Mouse (Mus musculus): ENCODE measurements around the gene Tmem25. TPM values are rescaled to one million over a fixed set of nuclear protein-coding genes. Genes with fewer than 3 reads are reported as not detected.

The Tmem25 gene
- polyA plus RNA-seq, 1 experiment from 2014 or later, result 10.8 TPM

- H3K9me3 ChIP-seq (ENCODE audit: control insufficient read depth, low read length), result no peaks in the 10 kb centered on the region
- no peaks in the 10 kb centered on the region for H3K4me1 ChIP-seq (ENCODE audit: control insufficient read depth, insufficient read depth, low read length)
- H3K27me3 ChIP-seq (ENCODE audit: control insufficient read depth, insufficient read depth, low read length), result no peaks in the 10 kb centered on the region
- no peak overlapping the region for H3K9ac ChIP-seq (ENCODE audit: low read depth, low read length)
- H3K27ac ChIP-seq (ENCODE audit: low read depth, low read length), result no peak overlapping the region
- H3K4me2 ChIP-seq (replicated peaks; ENCODE audit: low read depth, low read length), result no peak overlapping the region
- H3K4me3 ChIP-seq (ENCODE audit: low read length), result no peak overlapping the region
- ATAC-seq (ENCODE audit: low FRiP score, low TSS enrichment), result no peak
- peaks cover 99% of the 10 kb centered on the region for H3K36me3 ChIP-seq (ENCODE audit: control insufficient read depth, insufficient read depth, low read length)
- 92% methylated on average over 15 of the region's 15 CpGs for WGBS
Observed at GRCm38 (mm10) chr9:44819920-44820827, 21.1 kb upstream of the Tmem25 start.

GRCm38 (mm10) chr9:44817522-44817921 is 18.4 kb upstream of the Tmem25 start:
- Histone ChIP-seq H3K9ac (ENCODE audit: low read depth, low read length) (no peak overlapping the region), H3K36me3 (ENCODE audit: control insufficient read depth, insufficient read depth, low read length) (peaks cover 100% of the 10 kb centered on the region), H3K4me2 (replicated peaks; ENCODE audit: low read depth, low read length) (no peak overlapping the region), H3K27ac (ENCODE audit: low read depth, low read length) (no peak overlapping the region), H3K9me3 (ENCODE audit: control insufficient read depth, low read length) (no peaks in the 10 kb centered on the region), H3K4me3 (ENCODE audit: low read length) (no peak overlapping the region), H3K27me3 (ENCODE audit: control insufficient read depth, insufficient read depth, low read length) (no peaks in the 10 kb centered on the region), H3K4me1 (ENCODE audit: control insufficient read depth, insufficient read depth, low read length) (no peaks in the 10 kb centered on the region)
- 90% methylated on average over 5 of the region's 5 CpGs for WGBS
- ATAC-seq (ENCODE audit: low FRiP score, low TSS enrichment), result no peak

DNA sequence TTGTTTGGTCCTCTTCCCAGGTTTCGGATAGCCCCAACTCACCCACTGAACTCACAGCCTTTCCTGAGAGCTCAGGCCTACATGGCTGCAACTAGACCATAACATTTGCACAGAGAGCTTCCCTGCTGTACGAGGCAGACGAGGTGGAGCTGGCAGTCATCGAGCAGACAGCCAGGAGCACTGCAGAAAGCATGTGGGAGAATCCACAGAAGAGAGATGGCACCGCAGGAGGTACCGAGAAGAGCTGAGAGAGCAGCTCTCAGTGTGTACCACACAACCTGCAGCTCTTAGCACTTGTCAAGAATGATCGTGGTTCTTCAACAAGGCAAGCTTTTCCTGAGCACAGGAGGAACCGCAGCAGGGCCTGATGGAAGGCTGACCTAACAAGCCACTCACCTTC is 15.1 kb upstream of the Tmem25 start:
- 95% methylated on average over 8 of the region's 8 CpGs for WGBS
- no peak overlapping the region for H3K4me2 ChIP-seq (replicated peaks; ENCODE audit: low read depth, low read length)
- H3K27me3 ChIP-seq (ENCODE audit: control insufficient read depth, insufficient read depth, low read length), result no peaks in the 10 kb centered on the region

DNA sequence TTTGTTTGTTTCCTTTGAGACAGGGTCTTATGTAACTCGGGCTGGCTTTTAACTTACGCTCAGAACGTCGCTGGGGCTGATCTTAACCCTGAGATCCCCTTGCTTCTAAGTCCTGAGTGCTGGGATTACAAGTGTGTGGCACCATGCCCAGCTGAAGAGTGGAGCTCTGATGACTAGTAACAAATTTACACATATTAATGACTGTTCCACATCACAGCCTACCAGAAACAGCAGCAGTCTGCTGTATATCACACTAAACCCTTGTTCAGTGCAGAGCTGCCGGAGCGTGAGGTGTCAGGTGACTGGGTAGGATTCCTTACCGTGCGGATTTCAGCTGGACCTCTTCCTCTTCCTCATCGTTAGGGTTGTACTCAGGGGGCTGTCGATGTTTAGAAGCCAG is 11.2 kb upstream of the Tmem25 start:
- peaks cover 97% of the 10 kb centered on the region for H3K36me3 ChIP-seq (ENCODE audit: control insufficient read depth, insufficient read depth, low read length)

More for the DNA sequence above, 15.1 kb upstream of the Tmem25 start:
- Histone ChIP-seq H3K4me1 (ENCODE audit: control insufficient read depth, insufficient read depth, low read length) (no peaks in the 10 kb centered on the region), H3K9me3 (ENCODE audit: control insufficient read depth, low read length) (no peaks in the 10 kb centered on the region), H3K4me3 (ENCODE audit: low read length) (no peak overlapping the region), H3K36me3 (ENCODE audit: control insufficient read depth, insufficient read depth, low read length) (peaks cover 99% of the 10 kb centered on the region), H3K27ac (ENCODE audit: low read depth, low read length) (no peak overlapping the region), H3K9ac (ENCODE audit: low read depth, low read length) (no peak overlapping the region)
- no peak for ATAC-seq (ENCODE audit: low FRiP score, low TSS enrichment)

GRCm38 (mm10) chr9:44807778-44808177 is 8.7 kb upstream of the Tmem25 start:
- Histone ChIP-seq H3K9ac (ENCODE audit: low read depth, low read length) (no peak overlapping the region), H3K4me1 (ENCODE audit: control insufficient read depth, insufficient read depth, low read length) (peaks cover 7% of the 10 kb centered on the region; the same call in 1 of the 2 replicates), H3K9me3 (ENCODE audit: control insufficient read depth, low read length) (no peaks in the 10 kb centered on the region), H3K4me3 (ENCODE audit: low read length) (no peak overlapping the region), H3K27ac (ENCODE audit: low read depth, low read length) (no peak overlapping the region), H3K4me2 (replicated peaks; ENCODE audit: low read depth, low read length) (no peak overlapping the region), H3K36me3 (ENCODE audit: control insufficient read depth, insufficient read depth, low read length) (peaks cover 72% of the 10 kb centered on the region), H3K27me3 (ENCODE audit: control insufficient read depth, insufficient read depth, low read length) (no peaks in the 10 kb centered on the region)
- ATAC-seq (ENCODE audit: low FRiP score, low TSS enrichment), result no peak
- 91% methylated on average over 10 of the region's 10 CpGs for WGBS

More for the DNA sequence above, 11.2 kb upstream of the Tmem25 start:
- Histone ChIP-seq H3K9ac (ENCODE audit: low read depth, low read length) (no peak overlapping the region), H3K27ac (ENCODE audit: low read depth, low read length) (no peak overlapping the region), H3K4me1 (ENCODE audit: control insufficient read depth, insufficient read depth, low read length) (no peaks in the 10 kb centered on the region), H3K4me3 (ENCODE audit: low read length) (no peak overlapping the region), H3K4me2 (replicated peaks; ENCODE audit: low read depth, low read length) (no peak overlapping the region), H3K27me3 (ENCODE audit: control insufficient read depth, insufficient read depth, low read length) (no peaks in the 10 kb centered on the region), H3K9me3 (ENCODE audit: control insufficient read depth, low read length) (no peaks in the 10 kb centered on the region)
- WGBS, result 60% methylated on average over 10 of the region's 10 CpGs
- no peak for ATAC-seq (ENCODE audit: low FRiP score, low TSS enrichment)

- Histone ChIP-seq H3K4me3 (ENCODE audit: low read length) (no peak overlapping the region), H3K4me2 (replicated peaks; ENCODE audit: low read depth, low read length) (no peak overlapping the region), H3K27me3 (ENCODE audit: control insufficient read depth, insufficient read depth, low read length) (no peaks in the 10 kb centered on the region), H3K4me1 (ENCODE audit: control insufficient read depth, insufficient read depth, low read length) (peaks cover 13% of the 10 kb centered on the region; the same call in 1 of the 2 replicates), H3K9ac (ENCODE audit: low read depth, low read length) (no peak overlapping the region), H3K36me3 (ENCODE audit: control insufficient read depth, insufficient read depth, low read length) (peaks cover 66% of the 10 kb centered on the region), H3K27ac (ENCODE audit: low read depth, low read length) (no peak overlapping the region), H3K9me3 (ENCODE audit: control insufficient read depth, low read length) (no peaks in the 10 kb centered on the region)
- ATAC-seq (ENCODE audit: low FRiP score, low TSS enrichment), result no peak
- 53% methylated on average over 5 of the region's 5 CpGs for WGBS
Observed at GRCm38 (mm10) chr9:44807141-44807540, 8.0 kb upstream of the Tmem25 start.

GRCm38 (mm10) chr9:44805536-44805935 is 6.4 kb upstream of the Tmem25 start:
- Histone ChIP-seq H3K27me3 (ENCODE audit: control insufficient read depth, insufficient read depth, low read length) (no peaks in the 10 kb centered on the region), H3K9ac (ENCODE audit: low read depth, low read length) (no peak overlapping the region), H3K9me3 (ENCODE audit: control insufficient read depth, low read length) (no peaks in the 10 kb centered on the region), H3K4me2 (replicated peaks; ENCODE audit: low read depth, low read length) (no peak overlapping the region), H3K4me1 (ENCODE audit: control insufficient read depth, insufficient read depth, low read length) (peaks cover 15% of the 10 kb centered on the region; the same call in 1 of the 2 replicates), H3K36me3 (ENCODE audit: control insufficient read depth, insufficient read depth, low read length) (peaks cover 51% of the 10 kb centered on the region), H3K4me3 (ENCODE audit: low read length) (no peak overlapping the region), H3K27ac (ENCODE audit: low read depth, low read length) (no peak overlapping the region)
- ATAC-seq (ENCODE audit: low FRiP score, low TSS enrichment), result no peak
- WGBS, result 92% methylated on average over 5 of the region's 5 CpGs

DNA sequence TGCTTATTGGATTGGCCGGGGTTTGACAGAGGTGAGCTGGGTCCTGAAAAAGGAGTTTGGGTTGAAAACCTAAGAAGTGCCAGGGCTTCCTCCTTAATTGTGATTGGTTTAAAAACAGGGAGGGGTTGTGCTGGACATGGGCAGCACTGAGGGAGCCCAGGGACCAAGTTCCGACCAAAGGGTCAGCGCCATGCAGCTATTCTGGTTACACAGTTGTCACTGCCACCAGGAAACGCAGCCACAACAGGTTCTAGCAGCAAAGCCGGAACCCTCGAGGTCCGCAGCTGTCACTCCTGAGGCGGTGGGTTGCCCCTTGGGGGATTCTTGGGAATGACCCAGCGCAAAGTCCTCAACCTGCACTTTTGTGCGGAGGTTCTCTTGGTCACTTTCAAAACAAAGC is 5.6 kb upstream of the Tmem25 start:
- Histone ChIP-seq H3K27ac (ENCODE audit: low read depth, low read length) (no peak overlapping the region), H3K9me3 (ENCODE audit: control insufficient read depth, low read length) (no peaks in the 10 kb centered on the region), H3K4me1 (ENCODE audit: control insufficient read depth, insufficient read depth, low read length) (peaks cover 20% of the 10 kb centered on the region; the same call in 1 of the 2 replicates), H3K36me3 (ENCODE audit: control insufficient read depth, insufficient read depth, low read length) (peaks cover 42% of the 10 kb centered on the region), H3K4me3 (ENCODE audit: low read length) (no peak overlapping the region), H3K9ac (ENCODE audit: low read depth, low read length) (no peak overlapping the region), H3K4me2 (replicated peaks; ENCODE audit: low read depth, low read length) (no peak overlapping the region), H3K27me3 (ENCODE audit: control insufficient read depth, insufficient read depth, low read length) (no peaks in the 10 kb centered on the region)
- no peak for ATAC-seq (ENCODE audit: low FRiP score, low TSS enrichment)
- 90% methylated on average over 10 of the region's 10 CpGs for WGBS

DNA sequence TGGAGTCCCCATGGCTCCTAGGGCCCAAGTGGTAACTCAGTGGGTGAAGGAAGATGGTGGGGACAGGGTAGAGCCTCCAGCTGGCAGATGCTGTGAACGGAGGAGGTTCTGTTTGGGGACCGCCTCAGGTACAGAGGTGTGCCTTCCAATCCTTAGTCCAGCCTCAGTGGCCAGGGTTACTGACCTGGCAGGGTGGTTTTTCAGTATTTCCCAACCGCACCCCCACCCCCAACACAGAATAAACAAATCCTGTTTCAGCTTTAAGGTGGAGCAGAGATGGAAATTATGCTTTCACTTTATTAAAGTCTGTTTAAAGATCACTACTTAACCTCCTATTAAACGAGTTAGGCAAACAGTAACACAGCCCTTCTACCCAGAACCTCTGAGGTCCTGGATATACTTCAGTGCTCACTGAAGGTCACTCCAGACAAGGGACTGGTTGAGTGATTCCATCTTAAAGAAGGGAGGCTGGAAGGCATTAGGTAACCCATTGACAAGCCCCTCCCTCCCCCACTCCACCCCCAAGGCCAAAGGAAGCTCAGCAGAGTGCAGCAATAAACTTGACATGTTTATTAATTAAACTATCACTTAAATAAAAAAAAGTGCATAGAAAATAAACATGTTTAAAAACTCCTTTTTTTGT is 3.8 kb upstream of the Tmem25 start, which contains the start of gene Ttc36:
Gene Ttc36, minus strand, starts transcription at position 265 of the 643 bp plus-strand sequence.
- H3K36me3 ChIP-seq (ENCODE audit: control insufficient read depth, insufficient read depth, low read length), result peaks cover 25% of the 10 kb centered on the region
- no peak within 1 kb of the TSS for H3K9ac ChIP-seq (ENCODE audit: low read depth, low read length)
- no peak within 1 kb of the TSS for H3K4me3 ChIP-seq (ENCODE audit: low read length)
- H3K27me3 ChIP-seq (ENCODE audit: control insufficient read depth, insufficient read depth, low read length), result peaks cover 5% of the 10 kb centered on the region; the same call in 1 of the 2 replicates
- peaks cover 27% of the 10 kb centered on the region; the same call in 1 of the 2 replicates for H3K4me1 ChIP-seq (ENCODE audit: control insufficient read depth, insufficient read depth, low read length)
- no peaks in the 10 kb centered on the region for H3K9me3 ChIP-seq (ENCODE audit: control insufficient read depth, low read length)
- peak; percentile 63 for ATAC-seq (ENCODE audit: low FRiP score, low TSS enrichment)
- 34% methylated on average over 4 of the region's 4 CpGs for WGBS
- peak within 1 kb of the TSS; percentile 65; the same call in 1 of the 2 replicates for H3K27ac ChIP-seq (ENCODE audit: low read depth, low read length)
- H3K4me2 ChIP-seq (replicated peaks; ENCODE audit: low read depth, low read length), result no peak within 1 kb of the TSS
